Mouse (Mus musculus): ENCODE data around the gene Itprid2.
"Not testable (repeated sequence)": the region's sequence is repeated elsewhere in the genome, so short reads cannot be mapped to it uniquely, and the experiment has no call there.

Gene Itprid2

DNA sequence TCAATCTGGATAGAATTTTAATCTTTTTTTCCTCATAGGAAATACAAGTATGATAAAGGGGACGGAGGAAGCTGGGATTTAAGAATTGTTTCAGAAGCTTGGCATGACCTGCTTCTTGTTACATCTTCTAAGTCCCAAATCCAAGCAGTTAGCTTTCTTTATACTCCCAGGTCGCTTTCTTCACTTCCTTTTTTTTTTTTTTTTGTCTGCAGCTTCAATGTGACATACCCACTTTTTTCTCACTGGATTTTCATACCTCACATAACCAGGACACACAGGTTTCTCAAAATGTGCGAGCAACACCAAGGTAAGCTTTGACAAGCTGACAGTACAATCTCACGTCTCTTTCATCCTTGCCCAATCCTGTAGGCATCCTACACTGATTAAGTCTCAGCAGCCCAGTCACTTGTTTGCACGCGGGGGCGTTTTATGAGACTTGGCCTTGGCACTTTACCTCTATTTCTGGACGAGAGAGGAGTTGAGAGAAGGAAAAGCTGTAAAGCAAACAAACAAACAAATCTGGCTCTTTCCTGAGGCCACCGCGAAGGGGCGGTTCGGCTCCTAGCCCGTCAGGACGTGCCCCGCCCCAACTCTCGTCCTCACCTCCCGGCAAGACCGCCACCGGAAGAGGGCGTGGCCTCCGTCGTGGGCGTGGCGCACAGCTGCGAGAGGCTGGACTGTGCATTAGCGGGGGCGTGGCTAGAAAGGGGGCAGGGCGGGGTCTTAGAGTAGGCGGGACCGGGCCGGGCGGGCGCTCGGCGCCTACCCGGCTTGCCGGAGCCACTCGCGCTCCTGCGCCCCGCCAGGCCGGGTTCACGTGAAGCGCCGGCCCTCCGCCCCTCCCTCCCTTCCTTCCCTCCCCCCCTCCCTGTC, at the start of gene Itprid2:
Itprid2 (plus strand) TSS at position 825 of the 873 bp plus-strand sequence.
- peak; percentile 94 for DNase-seq (ENCODE audit: low read depth, low spot score)

DNA sequence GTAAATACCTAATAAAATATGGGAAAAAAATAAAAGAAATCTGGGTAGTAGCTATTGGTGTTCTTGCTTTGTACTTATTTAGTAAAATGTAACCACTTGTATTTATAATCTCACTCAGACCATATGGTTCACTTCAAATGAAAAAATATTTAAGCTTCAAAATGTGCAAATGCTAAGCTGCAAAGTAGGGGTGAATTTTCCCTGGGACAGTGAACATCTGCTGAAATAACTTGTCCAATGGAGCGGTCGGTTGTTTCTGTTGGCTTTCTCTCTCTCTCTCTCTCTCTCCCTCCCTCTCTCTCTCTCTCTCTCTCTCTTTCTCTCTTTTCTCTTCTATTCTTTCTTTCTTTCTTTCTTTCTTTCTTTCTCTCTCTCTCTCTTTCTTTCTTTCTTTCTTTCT, 39.0 kb upstream of the Itprid2 start:
- no peak for DNase-seq (ENCODE audit: low read depth, low spot score)

DNA sequence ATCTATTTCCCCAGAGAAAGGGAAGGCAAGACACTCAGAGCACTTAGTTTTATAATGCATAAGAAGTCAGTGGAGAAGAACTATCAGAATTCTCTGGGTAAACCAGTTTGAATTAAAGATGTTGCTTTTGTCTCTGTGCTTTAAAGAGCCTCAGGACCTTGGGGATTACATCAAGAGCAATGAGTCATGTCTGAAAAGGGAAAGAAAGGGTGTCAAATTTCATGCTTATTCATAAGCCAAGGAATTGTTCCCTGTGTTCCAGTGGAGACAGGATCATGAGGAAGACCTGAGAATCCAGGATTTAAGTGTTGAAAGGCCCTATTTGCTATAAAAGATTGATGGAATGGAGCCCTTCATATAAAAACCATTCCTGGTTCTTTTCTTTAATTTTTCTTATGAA, 38.1 kb upstream of the Itprid2 start:
- no peak for DNase-seq (ENCODE audit: low read depth, low spot score)

DNA sequence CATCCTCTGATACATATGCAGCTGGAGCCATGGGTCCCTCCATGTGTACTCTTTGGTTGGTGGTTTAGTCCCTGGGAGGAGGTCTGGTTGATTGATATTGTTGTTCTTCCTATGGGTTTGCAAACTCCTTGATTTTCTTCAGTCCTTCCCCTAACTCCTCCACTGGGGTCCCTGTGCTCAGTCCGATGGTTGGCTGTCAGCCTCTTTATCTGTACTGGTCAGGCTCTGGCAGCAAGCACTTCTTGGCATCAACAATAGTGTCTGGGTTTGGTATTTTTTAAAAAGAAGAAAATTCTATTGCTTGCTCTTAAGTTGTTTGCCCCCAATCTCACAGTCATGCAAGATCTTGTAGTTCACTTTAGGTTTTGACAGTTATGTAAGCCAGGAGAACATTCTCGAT, 34.0 kb upstream of the Itprid2 start:
- DNase-seq (ENCODE audit: low read depth, low spot score), result not testable (repeated sequence)

DNA sequence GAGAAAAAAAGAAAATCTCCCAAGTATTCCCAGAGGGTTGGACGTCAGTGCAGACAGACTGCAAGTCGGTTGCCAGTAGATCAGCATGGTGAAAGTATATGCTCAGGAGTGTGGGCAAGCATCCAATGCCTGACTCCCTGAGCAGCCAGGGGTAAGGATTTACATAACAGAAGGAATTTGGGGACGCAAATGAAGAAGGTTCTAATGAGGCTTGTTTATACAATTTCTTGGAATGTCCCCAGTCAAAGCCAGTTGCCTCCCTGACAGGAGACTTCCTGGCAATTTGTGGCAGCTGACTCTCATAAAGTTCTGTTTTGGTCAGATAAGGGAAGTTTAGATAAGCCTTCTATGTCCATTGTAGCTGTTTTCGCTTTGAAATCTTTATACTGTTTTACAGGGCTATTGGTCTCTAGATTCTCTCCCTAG, 33.4 kb upstream of the Itprid2 start:
- no peak for DNase-seq (ENCODE audit: low read depth, low spot score)

DNA sequence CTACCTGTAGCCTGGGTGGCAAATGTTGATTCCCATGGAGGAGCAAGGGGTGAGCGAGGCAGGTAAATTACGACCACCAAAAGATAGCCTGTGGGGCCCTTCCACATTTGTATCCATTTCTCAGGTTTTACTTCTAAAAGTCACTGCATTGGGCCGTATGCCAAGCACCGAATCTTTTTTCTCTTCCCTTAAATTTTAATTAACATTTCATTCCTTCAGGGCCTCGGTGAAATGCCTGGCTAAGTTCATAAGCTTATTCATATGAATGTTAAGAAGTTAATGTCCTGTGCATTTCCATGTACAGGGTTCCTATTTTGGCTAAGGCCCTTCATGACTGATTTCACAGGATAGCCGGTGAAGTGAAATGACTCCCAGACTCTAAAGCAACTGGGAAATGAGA, 32.8 kb upstream of the Itprid2 start:
- no peak for DNase-seq (ENCODE audit: low read depth, low spot score)

DNA sequence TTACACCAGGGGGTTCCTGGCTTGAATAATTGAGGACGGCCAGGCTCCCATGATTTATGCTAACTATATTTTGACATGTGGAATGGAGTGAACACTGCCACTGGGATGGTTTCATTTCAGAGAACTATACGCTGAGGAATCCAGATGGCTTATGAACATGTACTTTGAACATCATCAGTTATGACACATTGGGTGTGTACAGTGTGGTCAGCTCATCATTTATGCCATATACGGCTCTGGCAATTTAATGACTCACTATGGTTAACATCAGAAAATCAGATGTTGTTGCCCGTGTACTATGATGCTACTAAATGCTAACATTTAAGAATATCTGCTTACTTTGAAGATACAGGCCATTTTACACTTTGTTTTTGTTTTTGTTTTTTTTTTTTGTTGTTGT, 31.8 kb upstream of the Itprid2 start:
- no peak for DNase-seq (ENCODE audit: low read depth, low spot score)

DNA sequence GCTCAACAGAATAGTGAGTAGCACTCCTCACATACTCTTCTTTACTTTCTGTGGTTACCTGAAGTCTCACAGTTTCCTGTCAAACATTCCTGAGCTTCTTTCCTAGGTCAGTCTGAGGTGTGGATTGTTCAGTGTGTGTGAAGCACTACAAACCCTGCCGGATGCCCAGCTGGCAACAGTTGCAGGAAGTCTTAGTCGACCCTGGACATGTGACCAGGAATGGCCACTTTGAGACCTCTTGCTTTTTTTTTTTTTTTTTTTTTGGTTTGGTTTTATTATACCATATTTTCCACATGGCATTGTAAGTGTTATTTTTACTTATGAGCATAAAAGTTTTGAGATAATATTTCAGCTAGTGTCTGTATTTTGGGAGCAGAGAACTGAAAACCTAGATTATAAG, 29.1 kb upstream of the Itprid2 start:
- no peak for DNase-seq (ENCODE audit: low read depth, low spot score)

DNA sequence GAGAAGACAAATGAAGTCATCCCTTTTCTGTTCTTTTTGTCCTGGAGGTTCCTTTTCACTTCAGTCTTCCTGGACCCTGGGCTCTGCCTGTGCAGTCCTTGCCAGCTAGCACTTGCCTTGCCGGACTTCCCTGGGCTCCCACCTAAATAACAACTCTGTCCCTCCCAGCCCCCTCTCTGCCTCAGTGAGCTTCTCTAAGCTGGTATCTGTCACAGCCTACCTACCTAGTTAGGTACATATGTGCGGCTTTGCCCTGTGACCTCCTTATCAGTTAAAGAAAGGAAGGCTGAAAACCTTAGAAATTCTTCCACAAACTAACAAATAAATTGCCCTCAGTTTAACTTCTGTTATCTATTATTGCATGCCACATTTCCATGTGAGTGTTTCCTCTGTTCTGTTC, 28.0 kb upstream of the Itprid2 start:
- no peak for DNase-seq (ENCODE audit: low read depth, low spot score)

DNA sequence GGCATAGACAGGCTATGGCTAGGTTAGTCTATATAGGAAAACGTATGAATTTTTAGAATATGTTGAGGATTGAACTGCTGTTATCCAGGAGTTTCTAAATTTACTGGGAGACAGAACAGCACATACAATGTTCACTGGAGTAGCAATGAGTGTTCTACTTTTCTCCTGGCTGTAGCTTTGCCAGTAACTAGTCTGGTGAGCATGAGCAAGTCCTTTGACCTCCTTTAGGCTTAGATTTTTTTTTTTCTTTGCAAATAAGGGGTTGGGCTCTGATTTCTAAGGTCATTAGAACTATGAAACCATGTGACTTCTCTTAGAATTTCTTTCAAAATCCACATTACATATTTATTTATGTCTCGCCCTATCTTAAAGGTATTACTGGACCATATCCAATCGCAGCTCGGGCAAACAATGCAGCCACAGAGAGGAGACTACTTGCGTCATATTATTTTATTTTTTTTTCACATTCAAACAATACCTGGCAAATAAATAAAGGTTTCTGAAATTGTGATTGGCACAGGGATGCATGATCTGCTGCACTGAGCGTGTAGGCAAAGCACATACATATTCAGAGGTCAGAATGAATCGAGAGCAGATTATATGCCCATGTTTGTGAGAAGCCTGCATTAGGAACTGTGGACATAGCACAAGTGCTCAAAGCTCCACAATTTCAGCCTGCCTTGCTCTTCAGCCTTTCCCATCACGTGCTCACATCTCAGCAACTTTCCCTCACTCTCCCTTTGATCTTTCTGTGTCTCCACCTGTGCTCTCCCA, 26.7 kb upstream of the Itprid2 start:
- DNase-seq (ENCODE audit: low read depth, low spot score), result no peak

DNA sequence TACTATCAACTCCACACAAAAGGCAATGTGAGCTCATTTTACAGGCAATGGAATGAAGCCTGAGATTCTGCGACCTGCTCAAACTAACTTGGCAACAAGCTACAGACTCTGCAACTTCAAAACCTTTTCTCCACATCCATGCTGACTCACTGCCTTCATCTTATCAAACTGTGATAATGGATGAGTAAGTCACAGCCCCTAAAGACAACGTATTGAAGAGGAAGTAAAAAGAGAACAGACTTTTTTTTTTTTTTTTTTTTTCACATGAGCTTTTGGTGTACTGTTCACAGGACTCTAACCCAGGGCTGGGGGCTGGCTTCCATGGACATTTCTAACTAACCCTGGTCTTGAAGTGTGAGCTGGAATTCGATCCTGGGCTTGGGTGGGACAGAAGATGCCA, 24.3 kb upstream of the Itprid2 start:
- no peak for DNase-seq (ENCODE audit: low read depth, low spot score)

DNA sequence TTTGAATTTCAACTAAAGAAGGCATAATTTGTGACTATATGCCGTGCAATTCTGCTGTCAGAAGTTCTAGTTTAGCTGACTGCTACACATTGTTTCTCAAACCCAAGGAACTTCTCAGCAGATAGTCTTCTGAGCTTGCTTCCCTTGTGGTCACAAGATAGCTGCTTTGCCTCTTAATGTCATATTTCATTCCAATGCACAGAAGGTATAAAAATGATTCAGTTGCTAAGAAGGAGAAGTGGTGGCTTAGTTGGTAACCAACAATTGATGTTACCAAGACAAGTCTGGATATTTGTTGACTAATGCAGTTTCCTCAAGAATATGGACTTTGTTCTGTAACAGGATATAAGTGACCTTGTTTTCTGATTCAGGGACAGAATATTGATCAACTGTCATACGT, 17.0 kb upstream of the Itprid2 start:
- DNase-seq (ENCODE audit: low read depth, low spot score), result no peak

DNA sequence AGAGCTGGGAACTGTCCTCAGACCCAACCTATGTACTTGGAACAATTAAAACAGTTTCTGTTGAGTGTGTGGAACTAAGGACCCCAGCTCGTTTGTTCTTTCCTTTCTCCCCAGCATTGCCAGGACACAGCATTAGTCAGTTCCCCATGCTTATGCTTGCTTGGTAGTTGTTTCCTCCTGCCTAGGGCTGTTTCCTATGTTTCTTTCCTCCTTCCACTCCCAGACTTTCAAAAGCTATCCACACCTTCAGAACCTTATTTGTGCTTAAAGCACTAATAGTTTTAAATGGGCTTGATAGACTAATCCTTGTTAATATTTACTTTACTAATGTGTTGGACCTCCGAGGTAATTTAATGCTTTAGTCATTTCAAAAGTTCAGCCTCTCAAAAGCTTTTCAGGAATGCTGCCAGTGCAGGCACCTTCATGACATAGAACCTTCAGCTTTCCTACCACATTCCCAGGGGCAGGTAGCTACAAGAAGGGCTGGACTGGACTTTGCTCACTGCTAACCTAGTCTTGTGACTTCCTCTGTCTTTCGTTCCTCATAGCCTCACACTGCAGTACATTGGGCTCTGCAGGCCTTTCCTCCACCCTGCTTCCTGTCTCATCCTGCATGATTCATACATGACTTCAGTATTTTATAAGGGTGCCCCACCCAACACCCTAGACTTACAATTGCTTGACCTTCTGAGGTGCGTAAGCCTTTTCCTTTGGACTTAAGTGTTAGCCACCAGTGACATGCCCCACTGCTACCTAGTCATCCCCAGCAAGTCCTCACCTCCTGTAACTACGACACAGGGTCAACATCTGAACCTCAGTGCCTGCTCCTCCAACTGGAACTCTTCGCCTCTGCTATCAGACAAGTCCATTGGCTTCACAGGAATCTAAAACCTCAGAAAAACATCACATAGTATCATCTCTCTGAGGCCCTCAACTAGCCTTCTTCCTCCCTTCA, 16.3 kb upstream of the Itprid2 start:
- no peak for DNase-seq (ENCODE audit: low read depth, low spot score)

DNA sequence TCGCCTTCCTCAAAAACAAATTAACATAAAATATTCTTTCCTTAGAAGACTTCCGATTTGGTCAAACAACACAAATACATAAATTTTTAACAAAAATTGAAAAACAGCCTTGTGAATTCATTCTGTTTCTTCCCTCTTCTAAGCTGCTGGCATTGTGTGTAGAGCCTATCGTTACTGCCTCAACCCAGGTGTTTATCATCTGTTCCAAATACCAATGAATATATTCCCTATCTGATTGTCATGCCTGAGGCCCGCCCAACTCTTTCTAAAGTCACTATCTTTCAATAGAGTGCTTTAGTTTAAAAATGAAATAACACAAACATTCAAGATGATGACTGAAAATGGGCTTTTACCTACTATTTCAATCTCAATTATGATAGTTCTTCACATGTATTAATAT, 11.9 kb upstream of the Itprid2 start:
- no peak for DNase-seq (ENCODE audit: low read depth, low spot score)

DNA sequence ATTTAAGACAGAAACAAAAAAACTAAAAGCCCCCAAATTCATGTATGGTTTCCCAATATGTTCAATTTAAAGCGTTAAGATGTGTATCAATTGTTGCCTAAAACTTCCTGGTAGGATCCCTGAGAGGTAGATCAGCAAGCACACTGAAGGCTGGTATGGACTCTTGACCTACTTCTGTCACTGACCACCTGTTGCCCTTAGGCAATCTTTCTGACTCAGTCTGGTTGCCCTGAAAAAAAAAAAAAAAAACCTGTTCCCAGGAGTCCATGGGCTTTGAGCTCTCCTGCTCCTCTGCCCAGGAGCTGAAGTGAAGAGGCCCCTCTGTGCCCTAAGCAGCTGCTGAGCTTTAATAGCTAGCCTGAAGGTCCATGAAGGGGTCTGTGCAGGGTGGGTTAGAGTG, 7.5 kb upstream of the Itprid2 start:
- DNase-seq (ENCODE audit: low read depth, low spot score), result no peak

DNA sequence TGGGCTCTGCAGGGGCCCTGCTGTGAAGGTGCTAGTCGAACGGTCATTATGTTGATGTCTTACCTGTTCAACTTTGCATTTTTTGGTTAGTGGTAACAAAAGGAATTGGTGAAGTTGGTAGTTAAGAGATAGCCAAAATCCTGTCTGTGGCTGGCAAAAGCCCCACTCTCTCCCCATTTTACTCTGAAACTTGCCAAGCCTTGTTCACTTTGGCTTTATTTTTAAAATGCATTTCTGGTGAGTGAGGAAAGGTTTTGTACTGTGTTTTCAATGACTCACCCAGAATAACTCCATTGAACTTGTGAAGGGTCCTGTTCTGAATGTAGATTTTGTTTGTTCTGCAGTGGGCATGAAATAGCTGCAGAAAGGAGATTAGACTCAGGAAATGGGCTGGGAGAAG, 4.9 kb upstream of the Itprid2 start:
- DNase-seq (ENCODE audit: low read depth, low spot score), result no peak

DNA sequence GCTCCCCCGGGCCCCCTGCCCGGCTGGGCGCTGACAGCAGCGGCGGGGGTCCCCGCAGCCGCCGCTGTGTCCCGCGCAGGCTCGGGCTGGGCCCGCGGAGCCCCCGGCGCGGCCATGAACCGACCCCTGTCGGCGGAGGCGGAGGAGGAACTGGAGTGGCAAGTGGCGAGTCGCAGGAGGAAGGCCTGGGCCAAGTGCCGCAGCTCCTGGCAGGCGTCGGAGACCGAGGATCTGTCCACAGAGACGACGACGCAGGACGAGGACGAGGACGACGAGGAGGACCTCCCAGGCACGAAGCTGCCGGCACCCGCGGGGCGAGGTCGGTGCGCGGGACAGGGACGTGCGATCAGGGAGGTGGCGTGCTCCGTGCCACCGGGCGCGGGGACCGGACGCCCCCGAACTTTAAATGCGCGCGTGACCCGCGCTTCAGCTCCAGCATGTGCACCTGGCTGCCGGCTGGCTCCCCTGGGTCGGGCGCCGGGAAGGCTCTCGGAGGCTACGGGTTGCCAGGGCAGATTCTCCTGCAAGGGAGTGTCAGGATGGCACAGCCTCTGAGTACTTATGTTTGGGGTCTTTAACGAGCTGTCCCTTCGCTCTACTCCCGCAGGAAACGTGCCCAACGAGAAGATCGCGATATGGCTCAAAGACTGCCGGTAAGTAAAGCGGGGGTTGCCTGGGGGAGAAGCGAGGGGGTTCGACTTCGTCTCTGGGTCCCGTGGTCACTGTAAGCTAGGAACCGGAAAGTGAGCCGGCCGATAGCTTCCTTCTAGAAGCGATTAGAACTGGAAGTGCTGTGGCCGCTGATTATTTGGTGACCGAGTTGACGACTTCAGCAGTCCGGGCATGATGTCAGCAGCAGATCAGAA, 507 bp downstream of the Itprid2 start:
- peak; percentile 77 for DNase-seq (ENCODE audit: low read depth, low spot score)

DNA sequence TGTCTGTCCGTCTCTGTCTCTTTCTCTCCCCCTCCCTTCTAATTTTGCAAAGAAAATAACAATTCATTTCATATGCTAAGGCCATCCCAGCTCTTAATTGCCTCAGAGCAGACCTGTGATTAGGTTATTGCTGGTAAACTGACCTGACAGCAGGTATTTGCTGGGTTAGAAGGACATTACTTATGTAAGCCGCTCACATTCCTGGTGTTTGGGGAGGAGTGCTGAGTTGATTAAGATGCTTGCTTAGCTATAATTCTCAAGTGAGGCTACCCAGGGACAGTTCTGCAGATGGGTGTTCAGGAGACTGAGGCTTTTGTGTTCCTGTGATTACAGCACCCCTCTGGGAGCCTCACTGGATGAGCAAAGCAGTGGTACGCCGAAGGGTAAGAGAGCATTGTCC, 3.8 kb downstream of the Itprid2 start:
- DNase-seq (ENCODE audit: low read depth, low spot score), result no peak

DNA sequence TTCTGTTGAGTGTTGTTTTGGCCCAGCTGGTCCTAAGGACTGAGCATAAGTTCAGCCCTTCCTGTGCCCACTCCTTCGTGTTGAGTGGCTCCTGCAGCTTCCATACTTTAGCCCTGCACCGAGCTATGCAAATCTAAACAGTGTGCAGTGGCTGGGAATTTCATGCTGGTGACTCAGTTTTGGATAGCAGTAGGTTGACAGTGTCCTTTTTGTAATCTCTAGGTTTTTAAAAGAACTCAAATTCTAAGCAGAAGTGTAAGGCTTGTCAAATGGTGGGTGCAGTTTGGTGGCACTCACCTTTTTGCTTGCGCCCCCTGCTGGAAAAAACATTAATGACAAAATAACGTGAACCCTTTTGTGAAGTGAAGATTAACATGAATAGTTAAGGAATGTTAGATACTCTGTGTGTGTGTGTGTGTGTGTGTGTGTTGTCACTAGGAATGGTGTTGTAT, 11.1 kb downstream of the Itprid2 start:
- peak; percentile 68 for DNase-seq (ENCODE audit: low read depth, low spot score)

DNA sequence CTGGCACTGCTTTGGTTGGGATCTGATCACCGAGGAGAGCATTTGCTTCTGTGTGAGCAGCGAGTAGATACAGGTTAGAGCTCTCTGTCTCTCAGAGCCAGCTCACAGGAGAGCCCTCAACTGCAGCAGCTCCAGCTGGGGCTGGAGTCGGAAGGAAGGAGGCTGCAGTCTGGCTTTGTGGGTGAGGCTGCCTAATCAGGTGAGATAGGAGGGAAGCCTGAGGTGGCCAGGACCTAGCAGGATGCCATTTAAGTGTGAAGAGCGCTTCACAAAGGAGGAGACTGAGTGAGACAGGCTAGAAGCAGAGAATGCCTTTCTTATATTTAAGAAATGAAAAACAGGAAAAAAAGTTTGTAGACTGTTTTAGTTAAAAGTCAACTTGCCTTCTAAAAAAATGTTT, 11.9 kb downstream of the Itprid2 start:
- no peak for DNase-seq (ENCODE audit: low read depth, low spot score)

DNA sequence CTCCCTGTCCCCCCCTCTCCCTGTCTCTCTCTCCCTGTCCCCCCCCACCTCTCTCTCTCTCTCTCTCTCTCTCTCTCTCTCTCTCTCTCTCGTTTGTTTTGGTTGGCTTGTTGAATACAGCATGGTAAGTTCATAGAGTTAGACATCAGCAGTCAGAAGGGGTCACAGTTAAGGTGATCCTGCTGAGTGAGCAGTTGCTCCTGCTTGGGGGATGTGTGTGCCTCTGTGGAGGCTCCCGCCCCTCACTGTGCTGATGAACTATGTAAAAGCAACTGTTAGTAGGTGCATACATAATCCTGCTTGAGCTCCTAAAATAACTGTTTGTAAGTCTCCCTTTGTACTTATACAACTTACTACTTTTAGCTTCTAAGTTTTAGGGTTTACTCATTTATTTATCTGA, 12.6 kb downstream of the Itprid2 start:
- no peak for DNase-seq (ENCODE audit: low read depth, low spot score)

Measured in R1 (cell line).